Mouse (Mus musculus): ENCODE data around the gene Lsamp.

Gene Lsamp

GRCm38 (mm10) chr16:41790016-41790415 lies 1805.9 kb downstream of the Lsamp start:
- DNase-seq = peak in 1 of 2 experiments; percentile 14

DNA sequence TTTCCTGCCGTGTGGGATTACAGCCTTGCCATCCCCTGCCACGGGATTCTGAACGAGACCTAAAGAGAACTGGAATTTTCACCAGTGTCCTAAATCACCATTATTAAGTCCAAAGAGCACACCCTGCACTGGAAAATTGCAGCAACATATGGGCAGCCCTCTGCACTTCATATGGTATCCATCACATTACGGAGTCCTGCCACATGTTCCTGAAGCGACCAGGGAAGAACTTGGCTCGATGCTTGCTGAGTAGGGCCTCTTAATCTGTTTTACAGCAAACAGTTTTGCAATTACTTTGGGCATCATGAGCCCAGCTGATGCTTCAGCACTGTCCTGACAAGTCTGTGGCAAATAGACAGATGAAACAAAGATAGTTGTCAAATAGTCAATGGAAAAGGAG lies 1836.2 kb downstream of the Lsamp start:
- no peak for DNase-seq

GRCm38 (mm10) chr16:41826899-41827604 lies 1842.9 kb downstream of the Lsamp start:
- no peak for DNase-seq

GRCm38 (mm10) chr16:41827605-41827948 lies 1843.4 kb downstream of the Lsamp start:
- DNase-seq = no peak

DNA sequence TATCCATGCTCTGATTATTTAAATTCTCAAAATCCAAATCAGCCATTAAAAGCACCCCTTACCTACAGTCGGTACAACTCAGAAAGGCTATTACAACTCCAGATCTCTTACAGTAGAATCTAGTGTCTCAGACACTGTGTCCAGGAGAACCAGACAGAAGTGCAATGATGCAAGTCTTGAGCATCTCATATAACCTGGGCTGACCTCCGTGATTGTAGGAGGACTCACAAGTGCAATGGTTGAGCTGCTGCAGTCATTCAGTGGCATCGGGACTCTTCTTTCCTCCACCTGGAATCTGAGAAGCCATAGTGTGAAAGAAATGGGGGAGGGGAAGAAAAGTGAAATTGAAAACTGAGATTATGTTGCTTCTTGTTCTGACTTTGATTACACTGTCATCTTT lies 1850.5 kb downstream of the Lsamp start:
- DNase-seq = no peak

GRCm38 (mm10) chr16:41835745-41836144 lies 1851.6 kb downstream of the Lsamp start:
- DNase-seq = no peak

- DNase-seq = no peak
These were observed 1855.7 kb downstream of the Lsamp start for GRCm38 (mm10) chr16:41839751-41840404.

DNA sequence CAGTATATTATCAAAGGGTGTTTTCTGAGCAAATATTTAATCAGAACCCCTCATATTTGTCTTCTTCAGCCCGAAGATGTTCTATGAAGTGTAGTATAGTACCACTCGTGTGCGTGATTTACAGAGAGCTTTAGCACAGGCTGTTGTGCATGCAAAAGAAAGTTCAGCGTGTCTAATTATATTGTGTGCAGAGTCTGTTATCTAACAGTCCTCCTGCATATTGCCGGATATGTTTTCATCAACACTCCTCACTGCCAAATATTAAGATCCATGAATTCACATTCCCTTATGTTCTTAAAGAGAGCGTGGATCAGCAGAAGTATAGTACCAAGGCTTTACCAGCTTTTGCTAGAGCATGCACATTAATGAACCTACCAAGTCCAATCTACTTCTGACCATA lies 1862.7 kb downstream of the Lsamp start:
- DNase-seq = no peak

GRCm38 (mm10) chr16:41871917-41872593 lies 1887.9 kb downstream of the Lsamp start:
- peak; percentile 83 to 85 for DNase-seq

DNA sequence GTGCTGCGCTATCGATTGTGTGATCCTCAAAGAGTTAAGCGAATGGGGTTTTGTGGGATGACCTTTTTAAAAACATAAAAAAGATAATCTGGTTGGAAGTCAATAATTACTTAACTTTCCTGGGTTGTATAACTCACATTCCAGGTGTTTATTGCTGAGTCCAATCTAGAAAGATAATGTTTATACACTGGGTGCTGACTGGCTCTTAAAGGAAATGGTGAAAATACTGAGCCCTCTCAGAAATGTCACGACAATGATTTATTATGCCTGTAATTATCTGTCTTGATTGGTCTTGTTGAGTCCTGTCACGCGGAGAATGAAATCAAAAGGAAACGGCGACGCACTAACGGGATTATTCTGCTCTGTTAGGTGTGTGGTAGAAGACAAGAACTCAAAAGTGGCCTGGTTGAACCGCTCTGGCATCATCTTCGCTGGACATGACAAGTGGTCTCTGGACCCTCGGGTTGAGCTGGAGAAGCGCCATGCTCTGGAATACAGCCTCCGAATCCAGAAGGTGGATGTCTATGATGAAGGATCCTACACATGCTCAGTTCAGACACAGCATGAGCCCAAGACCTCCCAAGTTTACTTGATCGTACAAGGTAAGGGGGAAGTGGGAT lies 1904.5 kb downstream of the Lsamp start:
- DNase-seq = no peak

DNA sequence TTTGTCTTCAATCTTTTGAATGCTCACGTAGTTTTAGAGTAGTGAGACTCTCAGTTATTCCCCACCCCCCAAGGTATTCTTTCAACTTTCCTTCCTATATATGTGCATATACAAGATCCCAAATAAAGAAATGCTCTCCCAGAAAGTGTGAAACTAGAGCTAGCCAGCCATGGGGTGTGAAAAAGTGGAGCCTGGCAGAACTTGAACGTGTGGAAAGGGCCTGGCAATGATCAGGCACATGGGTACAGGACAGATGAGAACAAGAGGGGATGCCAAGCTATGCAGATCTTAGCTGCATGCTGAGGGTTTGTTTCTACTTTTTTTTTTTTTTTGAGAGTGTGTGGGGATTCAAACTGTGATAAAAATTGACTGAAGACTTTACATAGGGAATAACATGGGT lies 1916.6 kb downstream of the Lsamp start:
- no peak for DNase-seq

GRCm38 (mm10) chr16:41903654-41904053 lies 1919.5 kb downstream of the Lsamp start:
- peak; percentile 56 to 62 for DNase-seq

GRCm38 (mm10) chr16:41912584-41913193 lies 1928.5 kb downstream of the Lsamp start:
- no peak for DNase-seq

- DNase-seq = no peak
These were observed 1929.2 kb downstream of the Lsamp start for GRCm38 (mm10) chr16:41913346-41913745.

DNA sequence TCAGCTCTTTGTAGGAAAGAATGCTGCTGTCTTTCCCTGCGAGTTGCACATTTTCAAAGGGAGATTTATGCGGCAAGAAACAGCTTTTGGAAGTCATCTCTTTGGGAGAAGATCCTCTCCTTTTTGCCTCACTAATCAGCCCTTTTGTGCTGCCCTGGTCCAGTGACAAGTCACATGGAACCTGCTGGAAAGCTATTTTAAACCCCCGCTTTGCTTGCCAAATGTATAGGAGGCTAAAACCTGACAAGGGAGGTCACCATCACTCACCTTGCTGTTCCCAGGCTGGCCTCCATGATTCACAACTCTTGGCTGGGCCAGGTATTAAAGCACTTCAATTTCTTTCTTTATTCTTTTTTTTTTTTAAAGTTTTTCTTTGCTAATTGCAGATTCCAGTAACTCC lies 1932.2 kb downstream of the Lsamp start:
- peak in 1 of 2 experiments; percentile 43 for DNase-seq

DNA sequence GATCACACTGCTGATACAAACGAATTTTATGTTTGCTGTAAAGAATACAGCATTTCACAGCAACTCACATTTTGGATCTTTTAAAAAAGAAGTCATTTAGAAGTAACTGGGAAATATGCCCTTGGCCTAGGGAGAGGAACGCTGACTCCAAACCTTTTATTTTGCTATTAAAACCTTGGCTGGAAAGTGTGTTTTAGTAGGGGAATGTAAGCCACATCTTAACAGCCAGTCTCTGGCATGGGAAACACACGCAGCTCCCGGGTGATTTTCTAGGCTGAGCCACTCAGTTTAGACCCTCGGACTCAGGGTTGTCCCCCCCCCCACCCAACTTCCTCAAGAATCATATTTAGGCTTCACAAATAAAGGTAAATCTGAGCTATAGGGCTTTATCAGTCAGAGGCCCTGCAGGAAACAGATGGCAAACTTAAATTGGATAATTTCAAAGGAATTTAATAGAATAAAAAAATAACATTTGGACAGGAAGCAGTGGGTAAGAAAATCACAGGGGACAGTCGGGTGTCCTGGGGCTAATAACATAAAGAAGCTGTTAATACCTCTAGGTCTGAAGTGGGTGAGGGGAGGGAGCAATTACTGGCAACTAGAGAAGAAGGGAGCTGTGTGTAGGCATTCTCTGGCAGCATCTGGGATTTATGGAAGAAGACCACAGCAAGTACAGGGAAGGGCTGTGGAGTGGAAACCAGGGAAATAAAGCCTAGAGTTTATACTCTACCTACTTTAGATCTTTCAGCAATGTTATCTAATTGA lies 1933.1 kb downstream of the Lsamp start:
- no peak for DNase-seq

- peak in 1 of 2 experiments; percentile 62 for DNase-seq
These were observed 1945.4 kb downstream of the Lsamp start for GRCm38 (mm10) chr16:41929546-41929945.

- no peak for DNase-seq
These were observed 1951.5 kb downstream of the Lsamp start for GRCm38 (mm10) chr16:41935701-41936100.

GRCm38 (mm10) chr16:41936908-41937595 lies 1952.9 kb downstream of the Lsamp start:
- DNase-seq = no peak

DNA sequence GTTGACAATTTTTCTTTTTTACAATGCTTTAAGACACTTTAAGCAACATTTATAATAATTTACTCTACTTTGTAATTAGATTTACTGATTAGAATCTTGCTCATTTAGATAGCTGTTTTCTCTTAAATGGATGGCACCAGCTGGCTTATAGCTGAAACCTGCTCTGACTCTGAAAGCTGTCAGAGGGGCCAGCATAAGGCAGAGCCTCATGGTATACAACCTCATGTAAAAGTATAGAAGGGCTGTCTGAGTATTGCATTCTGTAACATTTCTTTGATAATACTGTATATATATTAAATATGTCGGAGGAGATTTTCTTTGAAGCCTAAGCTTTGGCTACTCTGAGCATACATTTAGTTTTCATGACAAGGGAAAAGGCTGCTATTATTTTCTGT lies 1953.4 kb downstream of the Lsamp start:
- no peak for DNase-seq

GRCm38 (mm10) chr16:41938258-41938657 lies 1954.1 kb downstream of the Lsamp start:
- DNase-seq = peak in 1 of 2 experiments; percentile 49

All from cerebellum, postnatal 36 days (tissue).